Comparison of ENCODE assay signal across 17 mouse cellular contexts in genomic region chr5:114368803-114369496, GRCm38 (mm10). TPM values are rescaled to one million over a fixed set of nuclear protein-coding genes. Genes with fewer than 3 reads are reported as not detected.
DNase-seq lines count a peak whose midpoint lies in the region; ATAC-seq and TF ChIP-seq lines count a peak whose summit lies in the region.
"Had no signal": no experiment of that assay in that cellular context is flagged by ENCODE, and none has a peak within 500 bp of the region (broad histone marks: within the 10 kb centered on the region; RNA-seq: fewer than 3 reads in every experiment).

No protein-coding gene starts in this region.

- H3K4me3 ChIP-seq in heart, embryonic 13.5 days, result no peak overlapping the region
- no peak overlapping the region for H3K4me3 ChIP-seq in heart, embryonic 12.5 days
- H3K4me3 ChIP-seq in lung, postnatal 0 days (ENCODE audit: low read depth, low read length), result no peak overlapping the region
- no peak overlapping the region for H3K4me3 ChIP-seq in limb, embryonic 12.5 days (replicated peaks)
- H3K4me3 ChIP-seq in forebrain, embryonic 13.5 days, result no peak overlapping the region
- H3K4me3 ChIP-seq: forebrain, embryonic 15.5 days; heart, embryonic 15.5 days; midbrain, embryonic 12.5 days; myocyte had no signal

- H3K4me1 ChIP-seq in heart, embryonic 13.5 days, result peaks cover 65% of the 10 kb centered on the region
- H3K4me1 ChIP-seq in heart, embryonic 12.5 days (replicated peaks), result peaks cover 60% of the 10 kb centered on the region
- H3K4me1 ChIP-seq in lung, postnatal 0 days (ENCODE audit: insufficient read depth, low read depth, low read length), result peaks cover 46% of the 10 kb centered on the region
- peaks cover 57% of the 10 kb centered on the region for H3K4me1 ChIP-seq in limb, embryonic 12.5 days (replicated peaks)
- H3K4me1 ChIP-seq in forebrain, embryonic 13.5 days, result peaks cover 21% of the 10 kb centered on the region

- ATAC-seq in heart, embryonic 13.5 days (ENCODE audit: extremely low read depth, insufficient number of reproducible peaks, low FRiP score, low TSS enrichment), result no peak
- no peak for ATAC-seq in heart, embryonic 12.5 days (ENCODE audit: insufficient number of reproducible peaks, low FRiP score)
- peak; percentile 2; the same call in 1 of the 2 replicates for ATAC-seq in lung, postnatal 0 days
- ATAC-seq in limb, embryonic 12.5 days (ENCODE audit: insufficient number of reproducible peaks, insufficient read depth, low FRiP score, low TSS enrichment, low read depth), result no peak
- ATAC-seq in frontal cortex, adult (ENCODE audit: low TSS enrichment), result no peak
- ATAC-seq in forebrain, embryonic 13.5 days, result no peak
- ATAC-seq: forebrain, embryonic 15.5 days had no signal

- WGBS in heart, embryonic 13.5 days, result 78% methylated on average over 16 of the region's 16 CpGs
- 84% methylated on average over 16 of the region's 16 CpGs for WGBS in heart, embryonic 12.5 days
- WGBS in lung, postnatal 0 days, result 62% methylated on average over 16 of the region's 16 CpGs
- WGBS in limb, embryonic 12.5 days, result 89% methylated on average over 16 of the region's 16 CpGs
- 87% methylated on average over 16 of the region's 16 CpGs for WGBS in forebrain, embryonic 13.5 days

- TF ChIP-seq CTCF in lung, postnatal 0 days (IDR thresholded peaks at IDR 0.05), result no peak

- H3K9ac ChIP-seq in heart, embryonic 13.5 days, result no peak overlapping the region
- no peak overlapping the region for H3K9ac ChIP-seq in heart, embryonic 12.5 days
- H3K9ac ChIP-seq in lung, postnatal 0 days (replicated peaks; ENCODE audit: low read depth), result no peak overlapping the region
- H3K9ac ChIP-seq in limb, embryonic 12.5 days (replicated peaks), result 0 out of 2 replicates have a peak overlapping the region, but pooled peaks have one; percentile 23
- no peak overlapping the region for H3K9ac ChIP-seq in forebrain, embryonic 13.5 days
- H3K9ac ChIP-seq: forebrain, embryonic 15.5 days; midbrain, embryonic 12.5 days had no signal

- H3K9me3 ChIP-seq in heart, embryonic 13.5 days, result no peaks in the 10 kb centered on the region
- H3K9me3 ChIP-seq in heart, embryonic 12.5 days (replicated peaks), result no peaks in the 10 kb centered on the region
- no peaks in the 10 kb centered on the region for H3K9me3 ChIP-seq in lung, postnatal 0 days (ENCODE audit: low read length)
- no peaks in the 10 kb centered on the region for H3K9me3 ChIP-seq in limb, embryonic 12.5 days
- H3K9me3 ChIP-seq in forebrain, embryonic 13.5 days (replicated peaks), result no peaks in the 10 kb centered on the region
- H3K9me3 ChIP-seq: forebrain, embryonic 15.5 days; heart, embryonic 15.5 days; midbrain, embryonic 12.5 days had no signal

- DNase-seq in lung, postnatal 0 days (ENCODE audit: low spot score), result peak; percentile 42
- no peak for DNase-seq in lung, postnatal 14 days
- no peak for DNase-seq in left cerebral cortex, adult 18-20 months (ENCODE audit: low spot score in 2 of 2)
- DNase-seq: cerebellum, adult 11 months; kidney, adult 8-10 months; lung, postnatal 4 days; right cerebral cortex, adult 18-20 months; thymus, postnatal 4 days had no signal

- no peak overlapping the region for H3K4me2 ChIP-seq in heart, embryonic 13.5 days
- no peak overlapping the region for H3K4me2 ChIP-seq in heart, embryonic 12.5 days
- H3K4me2 ChIP-seq in lung, postnatal 0 days (replicated peaks; ENCODE audit: low read depth, low read length), result no peak overlapping the region
- H3K4me2 ChIP-seq in limb, embryonic 12.5 days, result no peak overlapping the region
- no peak overlapping the region for H3K4me2 ChIP-seq in forebrain, embryonic 13.5 days
- H3K4me2 ChIP-seq: forebrain, embryonic 15.5 days; heart, embryonic 15.5 days; midbrain, embryonic 12.5 days had no signal

- H3K27me3 ChIP-seq in heart, embryonic 13.5 days (replicated peaks), result no peaks in the 10 kb centered on the region
- H3K27me3 ChIP-seq in heart, embryonic 12.5 days (replicated peaks), result no peaks in the 10 kb centered on the region
- H3K27me3 ChIP-seq in lung, postnatal 0 days (replicated peaks; ENCODE audit: insufficient read depth, low read length), result no peaks in the 10 kb centered on the region
- H3K27me3 ChIP-seq in limb, embryonic 12.5 days, result no peaks in the 10 kb centered on the region
- no peaks in the 10 kb centered on the region for H3K27me3 ChIP-seq in forebrain, embryonic 13.5 days
- H3K27me3 ChIP-seq: forebrain, embryonic 15.5 days; heart, embryonic 15.5 days; midbrain, embryonic 12.5 days had no signal

- H3K27ac ChIP-seq in heart, embryonic 13.5 days (replicated peaks), result peak overlapping the region; percentile 87
- H3K27ac ChIP-seq in heart, embryonic 12.5 days (ENCODE audit: poor library complexity, severe bottlenecking), result no peak overlapping the region
- H3K27ac ChIP-seq in lung, postnatal 0 days (ENCODE audit: low read length), result peak overlapping the region; percentile 94
- H3K27ac ChIP-seq in limb, embryonic 12.5 days, result peak overlapping the region; percentile 79
- H3K27ac ChIP-seq in forebrain, embryonic 13.5 days, result no peak overlapping the region
- H3K27ac ChIP-seq: forebrain, embryonic 15.5 days; midbrain, embryonic 12.5 days had no signal

- TF ChIP-seq EP300 in lung, postnatal 0 days (IDR thresholded peaks at IDR 0.05), result peak; percentile 92

- peaks cover 99% of the 10 kb centered on the region for H3K36me3 ChIP-seq in heart, embryonic 13.5 days
- H3K36me3 ChIP-seq in heart, embryonic 12.5 days, result peaks cover 96% of the 10 kb centered on the region
- peaks cover 59% of the 10 kb centered on the region for H3K36me3 ChIP-seq in lung, postnatal 0 days (ENCODE audit: insufficient read depth, low read length)
- peaks cover 91% of the 10 kb centered on the region for H3K36me3 ChIP-seq in limb, embryonic 12.5 days
- H3K36me3 ChIP-seq in forebrain, embryonic 13.5 days (ENCODE audit: poor library complexity, severe bottlenecking), result peaks cover 100% of the 10 kb centered on the region

RNA-seq across cellular contexts. Expression of gene Kctd10, which starts 11.4 kb away (rescaled TPM):
- polyA plus RNA-seq in heart, embryonic 13.5 days (2015; fragmentation: Nextera tagmentation; extraction: Ambion mirVana), result 87.9 and 93.7 TPM in 2 replicates
- polyA plus RNA-seq in heart, embryonic 12.5 days (2016; fragmentation: Nextera tagmentation; extraction: Ambion mirVana), result 108 and 111 TPM in 2 replicates
- 223 and 230 TPM in 2 replicates for polyA plus RNA-seq in lung, postnatal 0 days (2015; fragmentation: Nextera tagmentation; extraction: Ambion mirVana)
- polyA plus RNA-seq in limb, embryonic 12.5 days (2016; fragmentation: Nextera tagmentation; extraction: Ambion mirVana), result 84.0 and 86.7 TPM in 2 replicates
- 10 to 100 TPM; 64.6 to 68.6 TPM for total RNA-seq in left cerebral cortex, adult 18-20 months (2021)
- 81.3 and 89.7 TPM in 2 replicates for polyA plus RNA-seq in forebrain, embryonic 13.5 days (2015; fragmentation: Nextera tagmentation; extraction: Ambion mirVana)

RNA-seq across cellular contexts. Expression of gene Ube3b, which starts 11.5 kb away (rescaled TPM):
- 37.6 and 41.1 TPM in 2 replicates for polyA plus RNA-seq in heart, embryonic 13.5 days (2015; fragmentation: Nextera tagmentation; extraction: Ambion mirVana)
- polyA plus RNA-seq in heart, embryonic 12.5 days (2016; fragmentation: Nextera tagmentation; extraction: Ambion mirVana), result 57.0 and 63.3 TPM in 2 replicates
- polyA plus RNA-seq in lung, postnatal 0 days (2015; fragmentation: Nextera tagmentation; extraction: Ambion mirVana), result 28.9 and 30.1 TPM in 2 replicates
- polyA plus RNA-seq in limb, embryonic 12.5 days (2016; fragmentation: Nextera tagmentation; extraction: Ambion mirVana), result 49.2 and 55.0 TPM in 2 replicates
- 10 to 100 TPM; 86.2 to 93.3 TPM for total RNA-seq in left cerebral cortex, adult 18-20 months (2021)
- polyA plus RNA-seq in forebrain, embryonic 13.5 days (2015; fragmentation: Nextera tagmentation; extraction: Ambion mirVana), result 34.0 and 41.7 TPM in 2 replicates

Comparison
In these comparisons a context has a peak if more than half of its experiments do, and no peak if none do; other contexts are left out.
1. H3K27ac ChIP-seq: peak in heart, embryonic 13.5 days (single experiment), lung, postnatal 0 days (single experiment) and limb, embryonic 12.5 days (single experiment); none in heart, embryonic 12.5 days (single experiment) and forebrain, embryonic 13.5 days (single experiment).